Mouse (Mus musculus): Measurements from ENCODE around the gene Nos3. TPM values are rescaled to one million over a fixed set of nuclear protein-coding genes. Genes with fewer than 3 reads are reported as not detected.

Nos3 gene
- total and polyA plus RNA-seq, 3 experiments = 0.30 to 0.36 (median 0.31) TPM

DNA sequence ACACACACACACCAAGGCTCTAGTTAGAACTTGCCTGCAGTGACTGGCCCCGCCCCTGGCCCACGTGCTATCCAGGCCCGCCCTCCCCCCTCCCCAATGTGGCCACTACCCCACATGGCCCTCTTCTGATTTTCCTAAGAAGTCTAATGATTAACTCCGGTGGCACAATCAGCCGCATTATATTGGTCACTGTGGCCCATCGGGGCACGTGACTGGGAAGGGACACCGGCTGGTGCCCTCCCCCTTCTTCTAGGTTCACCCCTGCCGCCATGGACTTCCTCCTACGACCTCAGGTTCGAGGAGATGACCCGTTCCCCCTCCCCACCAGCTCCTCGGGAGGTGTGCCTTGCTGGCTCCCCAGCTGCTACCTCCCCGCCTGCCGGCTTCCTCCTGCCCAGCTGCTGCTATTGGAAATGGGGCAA, 63.4 kb downstream of the Nos3 start:
- peaks cover 35 to 53% of the 10 kb centered on the region in 2 experiments for H3K36me3 ChIP-seq (replicated peaks in 1 of 2; ENCODE audit: control insufficient read depth in 1 of 2, insufficient read depth in 1 of 2, low read length in 1 of 2)
- no peak for DNase-seq (ENCODE audit: extremely low read depth)
- dilution Hi-C loops (cut with MboI; ENCODE audit: extremely low pct_ligation_motif_present, extremely low pct_unique_long_range_greater_than_20kb, low sequenced_read_pairs) (no loop called here), in situ Hi-C loops (cut with MboI; ENCODE audit: low pct_ligation_motif_present, low pct_unique_long_range_greater_than_20kb, low sequenced_read_pairs) (no loop called here)
- H3K9me3 ChIP-seq (replicated peaks; ENCODE audit: low read length) = no peaks in the 10 kb centered on the region
- H3K27me3 ChIP-seq (replicated peaks) = no peaks in the 10 kb centered on the region
- H3K4me1 ChIP-seq (ENCODE audit: control insufficient read depth in 1 of 2, insufficient read depth in 2 of 2) = peaks cover 14 to 28% of the 10 kb centered on the region in 2 experiments
- no peak overlapping the region for H3K27ac ChIP-seq (ENCODE audit: insufficient read depth, low read depth)
- no peak overlapping the region for H3K4me2 ChIP-seq (ENCODE audit: insufficient read depth, low read depth, poor library complexity, severe bottlenecking)
- no peak for TF ChIP-seq KAT2A (IDR thresholded peaks at IDR 0.05; ENCODE audit: insufficient replicate concordance, low read length)
- TF ChIP-seq CHD2 (IDR thresholded peaks at IDR 0.05; ENCODE audit: low read length) = no peak
- no peak for TF ChIP-seq PAX5 (IDR thresholded peaks at IDR 0.05; ENCODE audit: low read length)
- no peak for TF ChIP-seq ETS1 (conservative IDR thresholded peaks at IDR 0.05; ENCODE audit: low read depth, low read length)
- TF ChIP-seq MAX (IDR thresholded peaks at IDR 0.05; ENCODE audit: low read length) = no peak
- TF ChIP-seq E2F4 (IDR thresholded peaks at IDR 0.05; ENCODE audit: insufficient replicate concordance, low read depth, low read length) = no peak
- no peak for TF ChIP-seq UBTF (IDR thresholded peaks at IDR 0.05; ENCODE audit: low read depth, low read length)
- no peak for TF ChIP-seq ELF1 (IDR thresholded peaks at IDR 0.05; ENCODE audit: low read depth, low read length)
- no peak for TF ChIP-seq CHD1 (IDR thresholded peaks at IDR 0.05; ENCODE audit: low read depth, low read length)
- no peak for TF ChIP-seq SIN3A (IDR thresholded peaks at IDR 0.05; ENCODE audit: low read length)
- no peak for TF ChIP-seq TCF12 (IDR thresholded peaks at IDR 0.05; ENCODE audit: low read depth, low read length)
- no peak for TF ChIP-seq TBP (conservative IDR thresholded peaks at IDR 0.05; ENCODE audit: low read depth, low read length)
- TF ChIP-seq GABPA (IDR thresholded peaks at IDR 0.05; ENCODE audit: insufficient replicate concordance, low read depth, low read length) = no peak
- TF ChIP-seq MAFK (IDR thresholded peaks at IDR 0.05; ENCODE audit: insufficient replicate concordance, low read length) = no peak
- TF ChIP-seq SMC3 (IDR thresholded peaks at IDR 0.05; ENCODE audit: low read depth, low read length) = no peak
- TF ChIP-seq JUND (conservative IDR thresholded peaks at IDR 0.05; ENCODE audit: low read depth, low read length) = no peak
- TF ChIP-seq ZNF384 (IDR thresholded peaks at IDR 0.05; ENCODE audit: low read depth, low read length) = no peak
- TF ChIP-seq BHLHE40 (IDR thresholded peaks at IDR 0.05; ENCODE audit: low read depth, low read length) = no peak
- H3K79me2 ChIP-seq (replicated peaks; ENCODE audit: control insufficient read depth, extremely low read depth, insufficient read depth, poor library complexity, severe bottlenecking) = peaks cover 10% of the 10 kb centered on the region; the same call in 1 of the 2 replicates
- H3K9ac ChIP-seq (ENCODE audit: insufficient read depth, low read depth) = no peak overlapping the region
- no peak overlapping the region for H3K4me3 ChIP-seq (replicated peaks in 1 of 3; ENCODE audit: low read depth in 2 of 3, low read length in 2 of 3, poor library complexity in 1 of 3)

DNA sequence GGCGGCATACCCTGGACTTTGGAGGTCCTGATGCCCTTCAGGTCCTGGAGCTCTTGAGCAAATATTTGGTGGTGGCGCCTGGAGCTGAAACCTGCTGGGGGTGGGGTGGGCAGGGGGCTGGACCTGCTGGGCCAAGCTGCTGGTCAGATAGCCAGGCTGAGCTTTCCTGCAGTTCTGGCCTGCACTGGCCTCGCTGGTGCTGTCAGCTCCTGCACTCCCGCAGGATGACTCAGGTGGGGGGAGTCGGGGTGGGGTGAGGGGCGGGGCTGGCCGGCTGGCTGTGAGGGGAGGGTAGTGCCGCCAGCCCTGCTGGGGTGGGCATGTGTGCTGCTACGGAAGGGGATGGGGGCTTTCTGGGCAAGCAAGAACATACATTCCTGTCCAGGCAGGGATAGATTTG, 64.0 kb downstream of the Nos3 start:
- no peak for DNase-seq (ENCODE audit: extremely low read depth)
- H3K4me2 ChIP-seq (ENCODE audit: insufficient read depth, low read depth, poor library complexity, severe bottlenecking) = no peak overlapping the region
- H3K9me3 ChIP-seq (replicated peaks; ENCODE audit: low read length) = no peaks in the 10 kb centered on the region
- TF ChIP-seq KAT2A (IDR thresholded peaks at IDR 0.05; ENCODE audit: insufficient replicate concordance, low read length) (no peak), RAD21 (IDR thresholded peaks at IDR 0.05; ENCODE audit: low read depth, low read length) (no peak), UBTF (IDR thresholded peaks at IDR 0.05; ENCODE audit: low read depth, low read length) (no peak), JUND (conservative IDR thresholded peaks at IDR 0.05; ENCODE audit: low read depth, low read length) (no peak), NELFE (IDR thresholded peaks at IDR 0.05; ENCODE audit: low read depth, low read length) (no peak), HCFC1 (IDR thresholded peaks at IDR 0.05; ENCODE audit: low read depth, low read length) (no peak), CTCF (conservative IDR thresholded peaks at IDR 0.05 in 1 of 2, IDR thresholded peaks at IDR 0.05 in 1 of 2; ENCODE audit: low read depth in 2 of 2, low read length in 2 of 2) (no peak), POLR2A (IDR thresholded peaks at IDR 0.05; ENCODE audit: low read depth, low read length) (no peak), ETS1 (conservative IDR thresholded peaks at IDR 0.05; ENCODE audit: low read depth, low read length) (no peak), TCF12 (IDR thresholded peaks at IDR 0.05; ENCODE audit: low read depth, low read length) (no peak), ZMIZ1 (IDR thresholded peaks at IDR 0.05; ENCODE audit: low read depth, low read length) (no peak), CHD2 (IDR thresholded peaks at IDR 0.05; ENCODE audit: low read length) (no peak), JUN (IDR thresholded peaks at IDR 0.05; ENCODE audit: insufficient read depth, low read depth, low read length) (no peak)
- dilution Hi-C loops (cut with MboI; ENCODE audit: extremely low pct_ligation_motif_present, extremely low pct_unique_long_range_greater_than_20kb, low sequenced_read_pairs) (no loop called here), in situ Hi-C loops (cut with MboI; ENCODE audit: low pct_ligation_motif_present, low pct_unique_long_range_greater_than_20kb, low sequenced_read_pairs) (no loop called here)
- H3K79me2 ChIP-seq (replicated peaks; ENCODE audit: control insufficient read depth, extremely low read depth, insufficient read depth, poor library complexity, severe bottlenecking) = peaks cover 10% of the 10 kb centered on the region; the same call in 1 of the 2 replicates
- H3K9ac ChIP-seq (ENCODE audit: insufficient read depth, low read depth) = no peak overlapping the region
- peaks cover 38 to 59% of the 10 kb centered on the region in 2 experiments for H3K36me3 ChIP-seq (replicated peaks in 1 of 2; ENCODE audit: control insufficient read depth in 1 of 2, insufficient read depth in 1 of 2, low read length in 1 of 2)
- H3K27ac ChIP-seq (ENCODE audit: insufficient read depth, low read depth) = no peak overlapping the region
- H3K27me3 ChIP-seq (replicated peaks) = no peaks in the 10 kb centered on the region
- H3K4me3 ChIP-seq (replicated peaks in 1 of 3; ENCODE audit: low read depth in 2 of 3, low read length in 2 of 3, poor library complexity in 1 of 3) = no peak overlapping the region
- H3K4me1 ChIP-seq (ENCODE audit: control insufficient read depth in 1 of 2, insufficient read depth in 2 of 2) = peaks cover 14 to 27% of the 10 kb centered on the region in 2 experiments

Measured in CH12.LX (cell line).